Mouse (Mus musculus): ENCODE data around the gene Rb1.

GRCm38 (mm10) chr14:73292434-73292833 lies 33.2 kb downstream of the Rb1 start:
- TF ChIP-seq POLR2A (IDR thresholded peaks at IDR 0.05; ENCODE audit: borderline replicate concordance, extremely low read depth, low read depth, low read length) (no peak), CTCF (IDR thresholded peaks at IDR 0.05; ENCODE audit: insufficient read depth, low read length) (no peak)
